Mouse (Mus musculus): ENCODE results near the gene Trim71. TPM values are rescaled to one million over a fixed set of nuclear protein-coding genes. Genes with fewer than 3 reads are reported as not detected.

Gene Trim71
- polyA plus RNA-seq, 1 experiment from 2014 or later, result 0.05 TPM

GRCm38 (mm10) chr9:114573528-114573927 lies 9.4 kb upstream of the Trim71 start:
- ATAC-seq (replicated peaks; ENCODE audit: insufficient number of reproducible peaks, insufficient read depth, low FRiP score, low read depth), result no peak
- Histone ChIP-seq H3K4me1 (replicated peaks) (no peaks in the 10 kb centered on the region), H3K9ac (no peak overlapping the region), H3K9me3 (replicated peaks) (no peaks in the 10 kb centered on the region), H3K36me3 (no peaks in the 10 kb centered on the region), H3K27me3 (0 out of 2 replicates have a peak, but pooled peaks cover 9% of the 10 kb centered on the region), H3K4me3 (no peak overlapping the region), H3K4me2 (no peak overlapping the region), H3K27ac (no peak overlapping the region)
- 53% methylated on average over 5 of the region's 5 CpGs for WGBS

- no peak for ATAC-seq (replicated peaks; ENCODE audit: insufficient number of reproducible peaks, insufficient read depth, low FRiP score, low read depth)
- H3K9ac ChIP-seq, result no peak overlapping the region
- no peak overlapping the region for H3K4me3 ChIP-seq
- 80% methylated on average over 5 of the region's 5 CpGs for WGBS
- H3K36me3 ChIP-seq, result no peaks in the 10 kb centered on the region
- peaks cover 29% of the 10 kb centered on the region for H3K27me3 ChIP-seq
- no peak overlapping the region for H3K27ac ChIP-seq
- no peak overlapping the region for H3K4me2 ChIP-seq
- H3K4me1 ChIP-seq (replicated peaks), result peaks cover 9% of the 10 kb centered on the region
- H3K9me3 ChIP-seq (replicated peaks), result no peaks in the 10 kb centered on the region
Observed at GRCm38 (mm10) chr9:114568682-114569474, 4.7 kb upstream of the Trim71 start.

GRCm38 (mm10) chr9:114564667-114565066 lies 498 bp upstream of the Trim71 start:
- no peak for ATAC-seq (replicated peaks; ENCODE audit: insufficient number of reproducible peaks, insufficient read depth, low FRiP score, low read depth)

GRCm38 (mm10) chr9:114562919-114563751 lies 1.0 kb downstream of the Trim71 start:
- peak overlapping the region; percentile 61 for H3K4me3 ChIP-seq
- H3K9ac ChIP-seq, result peak overlapping the region; percentile 43
- H3K27ac ChIP-seq, result no peak overlapping the region
- ATAC-seq (replicated peaks; ENCODE audit: insufficient number of reproducible peaks, insufficient read depth, low FRiP score, low read depth), result no peak
- WGBS, result under 1% methylated on average over 120 of the region's 122 CpGs
- no peaks in the 10 kb centered on the region for H3K36me3 ChIP-seq
- peaks cover 79% of the 10 kb centered on the region for H3K27me3 ChIP-seq
- H3K4me2 ChIP-seq, result peak overlapping the region; percentile 98
- H3K4me1 ChIP-seq (replicated peaks), result peaks cover 35% of the 10 kb centered on the region
- H3K9me3 ChIP-seq (replicated peaks), result no peaks in the 10 kb centered on the region

More at GRCm38 (mm10) chr9:114564667-114565066, 498 bp upstream of the Trim71 start:
- H3K27ac ChIP-seq, result no peak overlapping the region
- H3K4me2 ChIP-seq, result peak overlapping the region; percentile 98
- H3K4me1 ChIP-seq (replicated peaks), result peaks cover 35% of the 10 kb centered on the region
- H3K4me3 ChIP-seq, result peak overlapping the region; percentile 61
- H3K36me3 ChIP-seq, result no peaks in the 10 kb centered on the region
- peaks cover 64% of the 10 kb centered on the region for H3K27me3 ChIP-seq
- WGBS, result 3% methylated on average over 10 of the region's 10 CpGs
- H3K9ac ChIP-seq, result no peak overlapping the region
- no peaks in the 10 kb centered on the region for H3K9me3 ChIP-seq (replicated peaks)

- no peak overlapping the region for H3K27ac ChIP-seq
- no peaks in the 10 kb centered on the region for H3K36me3 ChIP-seq
- no peak overlapping the region; the same call in 1 of the 2 replicates for H3K9ac ChIP-seq
- no peaks in the 10 kb centered on the region for H3K9me3 ChIP-seq (replicated peaks)
- WGBS, result 1% methylated on average over 100 of the region's 101 CpGs
- peaks cover 80% of the 10 kb centered on the region for H3K27me3 ChIP-seq
- H3K4me3 ChIP-seq, result peak overlapping the region; percentile 61
- H3K4me1 ChIP-seq (replicated peaks), result peaks cover 35% of the 10 kb centered on the region
- no peak for ATAC-seq (replicated peaks; ENCODE audit: insufficient number of reproducible peaks, insufficient read depth, low FRiP score, low read depth)
- peak overlapping the region; percentile 98 for H3K4me2 ChIP-seq
Observed at GRCm38 (mm10) chr9:114562031-114562918, 1.9 kb downstream of the Trim71 start.

GRCm38 (mm10) chr9:114561671-114561971 lies 2.5 kb downstream of the Trim71 start:
- peaks cover 35% of the 10 kb centered on the region for H3K4me1 ChIP-seq (replicated peaks)
- H3K9me3 ChIP-seq (replicated peaks), result no peaks in the 10 kb centered on the region
- H3K27me3 ChIP-seq, result peaks cover 79% of the 10 kb centered on the region
- 2% methylated on average over 12 of the region's 12 CpGs for WGBS
- no peak for ATAC-seq (replicated peaks; ENCODE audit: insufficient number of reproducible peaks, insufficient read depth, low FRiP score, low read depth)
- H3K27ac ChIP-seq, result no peak overlapping the region
- no peak overlapping the region for H3K9ac ChIP-seq
- H3K36me3 ChIP-seq, result no peaks in the 10 kb centered on the region
- H3K4me3 ChIP-seq, result peak overlapping the region; percentile 61
- H3K4me2 ChIP-seq, result peak overlapping the region; percentile 98

- Histone ChIP-seq H3K27ac (no peak overlapping the region), H3K36me3 (no peaks in the 10 kb centered on the region), H3K4me1 (replicated peaks) (peaks cover 35% of the 10 kb centered on the region), H3K9ac (no peak overlapping the region), H3K9me3 (replicated peaks) (no peaks in the 10 kb centered on the region), H3K4me3 (peak overlapping the region; percentile 61), H3K4me2 (peak overlapping the region; percentile 98), H3K27me3 (peaks cover 79% of the 10 kb centered on the region)
- WGBS, result 6% methylated on average over 36 of the region's 36 CpGs
- ATAC-seq (replicated peaks; ENCODE audit: insufficient number of reproducible peaks, insufficient read depth, low FRiP score, low read depth), result no peak
Observed at GRCm38 (mm10) chr9:114560771-114561670, 3.1 kb downstream of the Trim71 start.

GRCm38 (mm10) chr9:114560141-114560540 lies 4.0 kb downstream of the Trim71 start:
- no peaks in the 10 kb centered on the region for H3K9me3 ChIP-seq (replicated peaks)
- H3K4me2 ChIP-seq, result no peak overlapping the region; the same call in 1 of the 2 replicates
- WGBS, result 34% methylated on average over 7 of the region's 7 CpGs
- H3K36me3 ChIP-seq, result no peaks in the 10 kb centered on the region
- ATAC-seq (replicated peaks; ENCODE audit: insufficient number of reproducible peaks, insufficient read depth, low FRiP score, low read depth), result no peak
- no peak overlapping the region for H3K27ac ChIP-seq
- H3K9ac ChIP-seq, result no peak overlapping the region
- peaks cover 35% of the 10 kb centered on the region for H3K4me1 ChIP-seq (replicated peaks)
- H3K4me3 ChIP-seq, result no peak overlapping the region
- H3K27me3 ChIP-seq, result peaks cover 75% of the 10 kb centered on the region

GRCm38 (mm10) chr9:114557086-114557485 lies 7.1 kb downstream of the Trim71 start:
- H3K27me3 ChIP-seq, result peaks cover 44% of the 10 kb centered on the region
- no peak overlapping the region for H3K9ac ChIP-seq
- H3K4me2 ChIP-seq, result no peak overlapping the region
- WGBS, result 33% methylated on average over 7 of the region's 7 CpGs
- H3K9me3 ChIP-seq (replicated peaks), result no peaks in the 10 kb centered on the region
- H3K36me3 ChIP-seq, result no peaks in the 10 kb centered on the region
- H3K27ac ChIP-seq, result no peak overlapping the region
- peaks cover 14% of the 10 kb centered on the region for H3K4me1 ChIP-seq (replicated peaks)
- ATAC-seq (replicated peaks; ENCODE audit: insufficient number of reproducible peaks, insufficient read depth, low FRiP score, low read depth), result no peak
- H3K4me3 ChIP-seq, result no peak overlapping the region

GRCm38 (mm10) chr9:114556276-114556855 lies 7.8 kb downstream of the Trim71 start:
- Histone ChIP-seq H3K27ac (no peak overlapping the region), H3K9ac (no peak overlapping the region), H3K36me3 (no peaks in the 10 kb centered on the region), H3K9me3 (replicated peaks) (no peaks in the 10 kb centered on the region), H3K27me3 (peaks cover 37% of the 10 kb centered on the region), H3K4me1 (replicated peaks) (peaks cover 9% of the 10 kb centered on the region), H3K4me3 (no peak overlapping the region), H3K4me2 (no peak overlapping the region)
- ATAC-seq (replicated peaks; ENCODE audit: insufficient number of reproducible peaks, insufficient read depth, low FRiP score, low read depth), result no peak
- WGBS, result 50% methylated on average over 10 of the region's 10 CpGs
